Mouse (Mus musculus): ENCODE measurements around the gene Arid3a. TPM values are rescaled to one million over a fixed set of nuclear protein-coding genes. Genes with fewer than 3 reads are reported as not detected.

The Arid3a gene
- polyA plus RNA-seq, 1 experiment, result 15.0 TPM

DNA sequence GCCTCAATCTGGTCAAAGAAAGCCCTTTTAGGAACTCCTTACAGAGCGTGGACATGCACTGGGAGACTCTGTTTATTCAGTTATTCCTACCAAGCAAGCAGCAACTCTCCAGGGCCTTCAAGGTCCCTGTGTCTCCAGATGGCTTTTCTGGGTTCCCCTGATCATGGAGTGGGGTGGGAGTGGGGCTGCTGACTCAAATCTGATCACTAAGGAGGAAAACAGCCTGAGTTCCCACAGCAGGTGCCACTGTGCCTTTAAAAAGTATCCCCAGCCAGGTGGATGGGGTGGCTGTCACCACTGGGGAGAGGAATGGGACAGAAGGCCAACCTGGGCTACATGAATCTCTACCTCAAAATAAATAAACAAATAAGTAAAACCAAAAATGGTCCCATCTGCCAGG, 16.1 kb downstream of the Arid3a start:
- H3K4me1 ChIP-seq (ENCODE audit: control insufficient read depth, insufficient read depth, insufficient read length), result peaks cover 47% of the 10 kb centered on the region
- no peaks in the 10 kb centered on the region for H3K36me3 ChIP-seq (ENCODE audit: control insufficient read depth, insufficient read depth, low read length)

DNA sequence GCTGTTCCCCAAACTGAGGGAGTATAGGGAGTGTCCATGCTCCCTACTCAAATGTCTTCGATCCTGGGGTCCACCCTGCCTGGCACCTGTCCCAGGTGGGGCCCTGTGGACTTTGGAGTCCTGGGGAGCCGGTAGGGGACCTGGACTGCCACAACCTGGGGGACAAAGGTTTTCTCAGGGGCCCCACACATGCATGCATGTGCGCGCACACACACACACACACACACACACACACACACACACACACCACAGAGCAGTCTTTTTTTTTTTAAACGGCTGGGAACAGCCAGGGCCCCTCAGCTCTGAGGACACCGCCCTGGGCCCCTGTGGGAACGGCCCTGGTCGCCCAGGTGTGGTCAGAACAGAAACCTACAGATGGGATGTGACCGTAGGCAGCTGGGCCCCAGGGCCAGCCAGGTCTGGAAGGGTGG, 16.6 kb downstream of the Arid3a start:
- Histone ChIP-seq H3K27ac (ENCODE audit: insufficient read depth, low read length) (no peak overlapping the region), H3K27me3 (ENCODE audit: control insufficient read depth, insufficient read depth, low read length) (no peaks in the 10 kb centered on the region), H3K36me3 (ENCODE audit: control insufficient read depth, insufficient read depth, low read length) (no peaks in the 10 kb centered on the region), H3K4me1 (ENCODE audit: control insufficient read depth, insufficient read depth, insufficient read length) (peaks cover 42% of the 10 kb centered on the region), H3K4me3 (ENCODE audit: extremely low read depth, insufficient read depth, insufficient read length) (no peak overlapping the region)
- no peak for DNase-seq (ENCODE audit: low read depth in 1 of 2, low spot score in 2 of 2)
- TF ChIP-seq CTCF (IDR thresholded peaks at IDR 0.05; ENCODE audit: extremely low read depth, insufficient read depth, insufficient read length, insufficient replicate concordance) (no peak), POLR2A (IDR thresholded peaks at IDR 0.05; ENCODE audit: low read depth, low read length) (no peak)
- 29% methylated on average over 9 of the region's 9 CpGs for WGBS

More for the DNA sequence above, 16.1 kb downstream of the Arid3a start:
- Histone ChIP-seq H3K27ac (ENCODE audit: insufficient read depth, low read length) (no peak overlapping the region; the same call in 1 of the 2 replicates), H3K27me3 (ENCODE audit: control insufficient read depth, insufficient read depth, low read length) (no peaks in the 10 kb centered on the region), H3K4me3 (ENCODE audit: extremely low read depth, insufficient read depth, insufficient read length) (no peak overlapping the region)
- WGBS, result 81% methylated on average over 1 of the region's 1 CpGs
- TF ChIP-seq CTCF (IDR thresholded peaks at IDR 0.05; ENCODE audit: extremely low read depth, insufficient read depth, insufficient read length, insufficient replicate concordance) (no peak), POLR2A (IDR thresholded peaks at IDR 0.05; ENCODE audit: low read depth, low read length) (no peak)
- no peak for DNase-seq (ENCODE audit: low read depth in 1 of 2, low spot score in 2 of 2)

DNA sequence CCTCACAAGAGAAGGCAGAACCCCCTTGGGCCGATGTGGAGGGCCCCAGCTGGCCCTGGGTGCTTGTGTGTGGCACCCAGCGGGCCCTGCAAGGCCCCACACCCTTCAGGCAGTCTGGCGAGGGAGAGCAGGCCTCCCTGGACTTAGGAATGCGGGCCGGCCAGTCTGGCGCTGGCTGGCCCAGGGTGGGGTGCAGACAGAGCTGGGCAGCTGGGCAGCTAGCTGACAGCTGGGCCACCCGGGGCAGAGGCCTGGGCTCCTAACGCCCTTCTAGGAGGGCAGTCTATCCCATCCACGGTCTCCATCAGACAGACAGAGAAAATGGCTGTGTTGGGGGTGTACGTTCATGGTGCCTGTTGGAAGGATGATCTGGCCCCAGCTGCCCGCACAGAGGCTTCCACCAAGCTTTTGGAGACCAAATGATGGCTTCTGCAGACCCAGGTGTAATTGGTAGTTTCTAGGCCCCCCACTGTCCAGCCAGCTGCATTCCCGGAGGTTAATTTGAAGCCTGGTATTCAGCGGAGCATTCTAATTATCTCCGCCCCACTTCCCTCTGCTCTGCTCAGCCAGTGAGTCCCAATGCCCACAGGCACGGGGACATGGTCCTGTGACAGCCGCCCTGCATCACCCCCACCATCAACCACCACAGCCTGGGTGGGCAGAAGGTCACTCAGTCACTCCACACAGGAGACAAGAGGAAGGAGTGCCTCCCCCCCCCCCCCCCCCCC, 18.8 kb downstream of the Arid3a start:
- Histone ChIP-seq H3K27me3 (ENCODE audit: control insufficient read depth, insufficient read depth, low read length) (no peaks in the 10 kb centered on the region), H3K4me3 (ENCODE audit: extremely low read depth, insufficient read depth, insufficient read length) (no peak overlapping the region), H3K27ac (ENCODE audit: insufficient read depth, low read length) (no peak overlapping the region), H3K36me3 (ENCODE audit: control insufficient read depth, insufficient read depth, low read length) (peaks cover 10% of the 10 kb centered on the region), H3K4me1 (ENCODE audit: control insufficient read depth, insufficient read depth, insufficient read length) (peaks cover 23% of the 10 kb centered on the region; the same call in 1 of the 2 replicates)
- no peak for DNase-seq (ENCODE audit: low read depth in 1 of 2, low spot score in 2 of 2)
- WGBS, result 83% methylated on average over 16 of the region's 16 CpGs
- TF ChIP-seq POLR2A (IDR thresholded peaks at IDR 0.05; ENCODE audit: low read depth, low read length) (no peak), CTCF (IDR thresholded peaks at IDR 0.05; ENCODE audit: extremely low read depth, insufficient read depth, insufficient read length, insufficient replicate concordance) (no peak)

DNA sequence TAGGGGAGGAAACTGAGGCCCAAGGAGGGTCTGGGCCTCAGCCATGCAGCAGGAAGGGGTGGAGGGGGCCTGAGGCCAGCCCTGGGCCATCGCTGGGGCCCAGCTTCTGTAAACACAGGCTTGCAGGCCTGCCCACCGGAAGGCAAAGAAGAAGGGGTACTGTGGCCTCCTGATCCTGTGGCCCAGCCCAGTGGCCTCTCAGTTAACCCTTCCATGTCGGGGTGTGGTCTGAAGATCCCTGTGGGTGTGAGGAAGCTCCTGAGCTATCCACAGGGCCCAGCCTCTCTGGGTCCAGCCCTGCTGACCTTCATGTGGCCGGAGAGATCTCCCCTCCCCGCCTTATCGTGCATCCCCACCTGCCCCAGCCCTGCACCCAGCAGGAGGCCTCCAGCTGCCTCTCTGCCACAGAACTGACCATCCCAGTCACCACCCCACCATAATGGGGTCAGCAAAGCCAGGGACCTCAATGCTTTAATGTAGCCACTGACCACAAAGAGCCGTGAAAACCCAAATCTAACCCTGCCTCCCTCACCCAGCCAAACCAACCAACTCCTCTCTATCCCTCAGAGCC, 20.0 kb downstream of the Arid3a start:
- no peak for DNase-seq (ENCODE audit: low read depth in 1 of 2, low spot score in 2 of 2)
- H3K27ac ChIP-seq (ENCODE audit: insufficient read depth, low read length), result no peak overlapping the region
- no peak overlapping the region for H3K4me3 ChIP-seq (ENCODE audit: extremely low read depth, insufficient read depth, insufficient read length)
- WGBS, result 66% methylated on average over 7 of the region's 7 CpGs
- H3K36me3 ChIP-seq (ENCODE audit: control insufficient read depth, insufficient read depth, low read length), result peaks cover 17% of the 10 kb centered on the region
- H3K27me3 ChIP-seq (ENCODE audit: control insufficient read depth, insufficient read depth, low read length), result no peaks in the 10 kb centered on the region
- peaks cover 14% of the 10 kb centered on the region; the same call in 1 of the 2 replicates for H3K4me1 ChIP-seq (ENCODE audit: control insufficient read depth, insufficient read depth, insufficient read length)
- TF ChIP-seq CTCF (IDR thresholded peaks at IDR 0.05; ENCODE audit: extremely low read depth, insufficient read depth, insufficient read length, insufficient replicate concordance), result no peak
- no peak for TF ChIP-seq POLR2A (IDR thresholded peaks at IDR 0.05; ENCODE audit: low read depth, low read length)

DNA sequence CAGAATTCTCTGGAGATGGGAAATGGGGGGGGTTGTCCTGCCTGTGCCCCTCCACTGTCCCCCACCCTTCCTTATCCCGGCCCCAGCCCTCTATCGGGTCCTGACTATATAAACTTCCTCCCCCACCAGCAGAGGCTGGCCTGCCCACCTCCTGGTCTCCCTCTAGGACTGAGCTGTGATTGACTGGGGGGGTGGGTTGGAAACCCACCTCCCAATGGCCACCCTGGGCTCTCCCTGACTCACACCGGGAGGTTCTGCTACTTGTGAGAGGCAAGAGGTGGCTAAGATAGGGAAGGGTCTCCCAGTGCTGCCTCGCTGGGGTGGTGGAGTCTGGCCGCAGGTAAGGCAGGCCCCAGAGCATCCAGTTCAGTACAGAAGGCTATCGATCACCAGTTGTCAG, 20.7 kb downstream of the Arid3a start:
- H3K4me1 ChIP-seq (ENCODE audit: control insufficient read depth, insufficient read depth, insufficient read length), result peaks cover 13% of the 10 kb centered on the region; the same call in 1 of the 2 replicates
- no peaks in the 10 kb centered on the region for H3K27me3 ChIP-seq (ENCODE audit: control insufficient read depth, insufficient read depth, low read length)
- H3K36me3 ChIP-seq (ENCODE audit: control insufficient read depth, insufficient read depth, low read length), result peaks cover 17% of the 10 kb centered on the region
- no peak overlapping the region for H3K27ac ChIP-seq (ENCODE audit: insufficient read depth, low read length)
- TF ChIP-seq CTCF (IDR thresholded peaks at IDR 0.05; ENCODE audit: extremely low read depth, insufficient read depth, insufficient read length, insufficient replicate concordance) (no peak), POLR2A (IDR thresholded peaks at IDR 0.05; ENCODE audit: low read depth, low read length) (no peak)
- no peak overlapping the region for H3K4me3 ChIP-seq (ENCODE audit: extremely low read depth, insufficient read depth, insufficient read length)
- 84% methylated on average over 6 of the region's 6 CpGs for WGBS
- no peak for DNase-seq (ENCODE audit: low read depth in 1 of 2, low spot score in 2 of 2)

DNA sequence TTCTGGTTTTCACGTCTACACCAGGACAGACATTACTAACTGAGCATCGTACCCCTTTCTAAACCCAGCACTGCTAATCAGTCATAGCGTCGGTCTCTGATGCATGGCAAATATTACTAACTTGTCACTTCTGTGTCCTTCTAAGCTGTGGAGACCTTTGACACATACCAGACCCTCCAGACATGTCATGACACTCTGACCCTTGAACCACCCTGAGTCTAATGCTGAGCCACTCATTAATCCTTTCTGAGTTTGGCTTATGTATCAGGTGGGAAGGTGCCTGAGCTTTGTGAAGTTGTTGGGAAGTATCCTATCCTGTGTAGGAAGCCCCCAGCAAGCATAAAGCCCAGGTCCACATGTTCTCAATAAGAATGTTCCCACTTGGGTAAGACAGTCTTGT, 23.0 kb downstream of the Arid3a start:
- Histone ChIP-seq H3K4me1 (ENCODE audit: control insufficient read depth, insufficient read depth, insufficient read length) (no peaks in the 10 kb centered on the region; the same call in 1 of the 2 replicates), H3K27me3 (ENCODE audit: control insufficient read depth, insufficient read depth, low read length) (no peaks in the 10 kb centered on the region), H3K4me3 (ENCODE audit: extremely low read depth, insufficient read depth, insufficient read length) (no peak overlapping the region), H3K27ac (ENCODE audit: insufficient read depth, low read length) (no peak overlapping the region), H3K36me3 (ENCODE audit: control insufficient read depth, insufficient read depth, low read length) (peaks cover 17% of the 10 kb centered on the region)
- 93% methylated on average over 4 of the region's 4 CpGs for WGBS
- TF ChIP-seq CTCF (IDR thresholded peaks at IDR 0.05; ENCODE audit: extremely low read depth, insufficient read depth, insufficient read length, insufficient replicate concordance), result no peak
- TF ChIP-seq POLR2A (IDR thresholded peaks at IDR 0.05; ENCODE audit: low read depth, low read length), result no peak
- no peak for DNase-seq (ENCODE audit: low read depth in 1 of 2, low spot score in 2 of 2)

DNA sequence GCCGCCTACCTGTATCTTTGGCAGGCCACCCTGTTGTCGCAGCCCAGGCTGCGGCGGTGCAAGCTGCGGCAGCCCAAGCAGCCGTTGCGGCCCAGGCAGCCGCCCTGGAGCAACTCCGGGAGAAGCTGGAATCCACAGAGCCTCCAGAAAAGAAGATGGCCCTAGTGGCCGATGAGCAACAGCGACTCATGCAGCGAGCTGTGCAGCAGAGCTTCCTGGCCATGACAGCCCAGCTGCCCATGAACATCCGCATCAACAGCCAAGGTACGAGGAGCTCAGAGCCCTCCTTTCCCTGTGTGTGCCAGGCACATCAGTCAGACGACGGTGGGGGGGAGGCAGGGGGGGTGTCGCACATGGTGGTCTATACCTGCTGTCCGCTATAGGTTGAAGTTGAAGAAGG, 23.8 kb downstream of the Arid3a start:
- H3K36me3 ChIP-seq (ENCODE audit: control insufficient read depth, insufficient read depth, low read length), result peaks cover 17% of the 10 kb centered on the region
- WGBS, result 93% methylated on average over 18 of the region's 18 CpGs
- DNase-seq (ENCODE audit: low read depth in 1 of 2, low spot score in 2 of 2), result no peak
- no peaks in the 10 kb centered on the region for H3K27me3 ChIP-seq (ENCODE audit: control insufficient read depth, insufficient read depth, low read length)
- H3K27ac ChIP-seq (ENCODE audit: insufficient read depth, low read length), result no peak overlapping the region
- no peaks in the 10 kb centered on the region; the same call in 1 of the 2 replicates for H3K4me1 ChIP-seq (ENCODE audit: control insufficient read depth, insufficient read depth, insufficient read length)
- TF ChIP-seq POLR2A (IDR thresholded peaks at IDR 0.05; ENCODE audit: low read depth, low read length), result no peak
- no peak for TF ChIP-seq CTCF (IDR thresholded peaks at IDR 0.05; ENCODE audit: extremely low read depth, insufficient read depth, insufficient read length, insufficient replicate concordance)
- no peak overlapping the region for H3K4me3 ChIP-seq (ENCODE audit: extremely low read depth, insufficient read depth, insufficient read length)
